Mouse (Mus musculus): ENCODE results near the gene Rasal3. TPM values are rescaled to one million over a fixed set of nuclear protein-coding genes. Genes with fewer than 3 reads are reported as not detected.
A peak's percentile ranks its signal among the peaks of the same experiment; 100 is the strongest.

Gene Rasal3
- polyA plus RNA-seq, 1 experiment from 2014 or later, result not detected

GRCm38 (mm10) chr17:32356281-32356680 lies 47.1 kb downstream of the Rasal3 start:
- no peak for DNase-seq (ENCODE audit: low read depth, low spot score)
- in situ Hi-C loops (cut with MboI; ENCODE audit: low pct_unique_long_range_greater_than_20kb), result no loop called here
- POLR2A ChIA-PET, result interaction anchor here (1.5 kb wide), 1 partner anchor 26 kb away, joined by 5 read pairs; no protein-coding TSS in a partner anchor
- no peaks in the 10 kb centered on the region for H3K27me3 ChIP-seq
- TF ChIP-seq CTCF (IDR thresholded peaks at IDR 0.05), result no peak
- CTCF ChIA-PET, result no interaction called here
- ATAC-seq, result no peak

- CTCF ChIA-PET, result interaction anchor here (1.3 to 1.6 kb wide), 2 partner anchors 10 to 31 kb away, joined by 3 read pairs; no protein-coding TSS in a partner anchor
- POLR2A ChIA-PET, result no interaction called here
- no peaks in the 10 kb centered on the region for H3K27me3 ChIP-seq
- DNase-seq (ENCODE audit: low read depth, low spot score) (no peak), ATAC-seq (no peak)
- TF ChIP-seq CTCF (IDR thresholded peaks at IDR 0.05), result no peak
- in situ Hi-C loops (cut with MboI; ENCODE audit: low pct_unique_long_range_greater_than_20kb), result no loop called here
These were observed 48.4 kb downstream of the Rasal3 start for GRCm38 (mm10) chr17:32355031-32355430.

- TF ChIP-seq CTCF (IDR thresholded peaks at IDR 0.05), result no peak
- POLR2A ChIA-PET, result interaction anchor here (0.6 kb wide), 1 partner anchor 9 kb away, joined by 3 read pairs; no protein-coding TSS in a partner anchor
- no peaks in the 10 kb centered on the region for H3K27me3 ChIP-seq
- CTCF ChIA-PET, result interaction anchor here (1.0 to 1.7 kb wide), 3 partner anchors 11 to 33 kb away, joined by 3 read pairs; no protein-coding TSS in a partner anchor
- ATAC-seq (no peak), DNase-seq (ENCODE audit: low read depth, low spot score) (no peak)
- in situ Hi-C loops (cut with MboI; ENCODE audit: low pct_unique_long_range_greater_than_20kb), result no loop called here
These were observed 49.2 kb downstream of the Rasal3 start for GRCm38 (mm10) chr17:32354211-32354610.

- peak; percentile 83 for DNase-seq (ENCODE audit: low read depth, low spot score)
- no peak for TF ChIP-seq CTCF (IDR thresholded peaks at IDR 0.05)
- ATAC-seq, result peak; percentile 78
These were observed 49.7 kb downstream of the Rasal3 start for GRCm38 (mm10) chr17:32353696-32354095.

GRCm38 (mm10) chr17:32351726-32352125 lies 51.7 kb downstream of the Rasal3 start:
- no peak for TF ChIP-seq CTCF (IDR thresholded peaks at IDR 0.05)
- no peak for ATAC-seq
- H3K27me3 ChIP-seq, result no peaks in the 10 kb centered on the region

More at GRCm38 (mm10) chr17:32353696-32354095, 49.7 kb downstream of the Rasal3 start:
- H3K27me3 ChIP-seq, result no peaks in the 10 kb centered on the region
- in situ Hi-C loops (cut with MboI; ENCODE audit: low pct_unique_long_range_greater_than_20kb), result no loop called here
- CTCF ChIA-PET, result interaction anchor here (1.0 to 1.7 kb wide), 3 partner anchors 11 to 34 kb away, joined by 3 read pairs; no protein-coding TSS in a partner anchor
- POLR2A ChIA-PET, result interaction anchor here (0.6 kb wide), 1 partner anchor 10 kb away, joined by 3 read pairs; no protein-coding TSS in a partner anchor

GRCm38 (mm10) chr17:32351269-32351668 lies 52.1 kb downstream of the Rasal3 start:
- no peaks in the 10 kb centered on the region for H3K27me3 ChIP-seq
- DNase-seq (ENCODE audit: low read depth, low spot score) (no peak), ATAC-seq (no peak)
- POLR2A ChIA-PET, result no interaction called here
- CTCF ChIA-PET, result interaction anchor here (1.0 to 2.3 kb wide), 3 partner anchors 10 to 36 kb away, joined by 4 to 9 read pairs (median 5); no protein-coding TSS in a partner anchor
- no peak for TF ChIP-seq CTCF (IDR thresholded peaks at IDR 0.05)
- in situ Hi-C loops (cut with MboI; ENCODE audit: low pct_unique_long_range_greater_than_20kb), result no loop called here

More at GRCm38 (mm10) chr17:32351726-32352125, 51.7 kb downstream of the Rasal3 start:
- CTCF ChIA-PET, result interaction anchor here (1.0 to 2.3 kb wide), 2 partner anchors 32 to 35 kb away, joined by 4 to 9 read pairs; no protein-coding TSS in a partner anchor
- POLR2A ChIA-PET, result no interaction called here
- DNase-seq (ENCODE audit: low read depth, low spot score), result no peak
- in situ Hi-C loops (cut with MboI; ENCODE audit: low pct_unique_long_range_greater_than_20kb), result no loop called here

GRCm38 (mm10) chr17:32350382-32350983 lies 52.9 kb downstream of the Rasal3 start, which contains the start of gene Akap8l:
Akap8l (minus strand) TSS chr17:32350607.
- ChIA-PET CTCF (interaction anchor here (1.0 to 2.3 kb wide), 4 partner anchors 11 to 37 kb away, joined by 4 to 9 read pairs (median 6); partner anchors contain the start of gene Akap8), POLR2A (interaction anchor here (0.7 to 1.2 kb wide), 3 partner anchors 26 to 82 kb away, joined by 3 to 4 read pairs (median 3); partner anchors contain the start of gene Wiz)
- ATAC-seq, result peak; percentile 89
- no peaks in the 10 kb centered on the region for H3K27me3 ChIP-seq
- DNase-seq (ENCODE audit: low read depth, low spot score), result peak; percentile 86
- in situ Hi-C loops (cut with MboI; ENCODE audit: low pct_unique_long_range_greater_than_20kb), result no loop called here
- no peak for TF ChIP-seq CTCF (IDR thresholded peaks at IDR 0.05)

- ChIA-PET POLR2A (interaction anchor here (0.7 to 1.2 kb wide), 3 partner anchors 26 to 83 kb away, joined by 3 to 4 read pairs (median 3); partner anchors contain the start of gene Wiz), CTCF (interaction anchor here (0.7 to 2.3 kb wide), 6 partner anchors 11 to 83 kb away, joined by 3 to 9 read pairs (median 4); partner anchors contain the start of gene Akap8)
- ATAC-seq, result no peak
- DNase-seq (ENCODE audit: low read depth, low spot score), result no peak
- in situ Hi-C loops (cut with MboI; ENCODE audit: low pct_unique_long_range_greater_than_20kb), result no loop called here
- no peak for TF ChIP-seq CTCF (IDR thresholded peaks at IDR 0.05)
- no peaks in the 10 kb centered on the region for H3K27me3 ChIP-seq
These were observed 53.5 kb downstream of the Rasal3 start for GRCm38 (mm10) chr17:32349851-32350381.

- no peak for DNase-seq (ENCODE audit: low read depth, low spot score)
- no peak for ATAC-seq
- POLR2A ChIA-PET, result interaction anchor here (0.6 to 1.2 kb wide), 2 partner anchors 83 to 136 kb away, joined by 4 read pairs; no protein-coding TSS in a partner anchor
- H3K27me3 ChIP-seq, result no peaks in the 10 kb centered on the region
- in situ Hi-C loops (cut with MboI; ENCODE audit: low pct_unique_long_range_greater_than_20kb), result no loop called here
- no peak for TF ChIP-seq CTCF (IDR thresholded peaks at IDR 0.05)
- CTCF ChIA-PET, result interaction anchor here (0.7 to 2.3 kb wide), 5 partner anchors 11 to 84 kb away, joined by 3 to 9 read pairs (median 4); partner anchors contain the start of gene Akap8
These were observed 54.2 kb downstream of the Rasal3 start for GRCm38 (mm10) chr17:32349037-32349732.

- DNase-seq (ENCODE audit: low read depth, low spot score) (no peak), ATAC-seq (no peak)
- no peak for TF ChIP-seq CTCF (IDR thresholded peaks at IDR 0.05)
- CTCF ChIA-PET, result no interaction called here
- in situ Hi-C loops (cut with MboI; ENCODE audit: low pct_unique_long_range_greater_than_20kb), result no loop called here
- POLR2A ChIA-PET, result no interaction called here
- H3K27me3 ChIP-seq, result no peaks in the 10 kb centered on the region
These were observed 55.0 kb downstream of the Rasal3 start for GRCm38 (mm10) chr17:32348406-32348805.
